In the genomic region with DNA sequence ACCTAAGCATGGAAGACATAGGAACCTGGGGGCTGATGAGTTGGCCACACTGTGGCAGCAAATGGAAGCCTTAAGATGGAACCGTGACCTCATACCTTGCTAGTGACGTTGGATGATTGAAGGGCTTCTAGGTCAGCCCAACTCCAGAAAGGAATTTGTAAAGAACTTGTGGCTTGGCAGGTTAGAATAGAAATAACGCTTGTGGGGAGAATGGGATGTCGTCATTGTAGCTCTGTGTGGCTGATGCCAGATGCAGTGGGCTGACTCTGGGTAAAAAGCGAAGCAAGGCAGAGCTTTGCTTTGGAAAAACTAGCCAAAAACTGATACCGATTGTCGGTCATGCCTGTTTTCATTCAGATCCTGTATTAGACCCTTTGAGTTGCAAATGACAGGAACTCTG, we compare ENCODE assay signal across 13 mouse cellular contexts. TPM values are rescaled to one million over a fixed set of nuclear protein-coding genes. Genes with fewer than 3 reads are reported as not detected.
"Had no signal": no experiment of that assay in that cellular context is flagged by ENCODE, and none has a peak within 500 bp of the region (broad histone marks: within the 10 kb centered on the region; RNA-seq: fewer than 3 reads in every experiment).

No protein-coding gene starts in this region.

- H3K36me3 ChIP-seq: liver, embryonic 13.5 days had no signal

- H3K4me1 ChIP-seq: liver, embryonic 13.5 days had no signal

- H3K4me3 ChIP-seq: liver, embryonic 13.5 days; midbrain, embryonic 13.5 days had no signal

- DNase-seq: kidney, adult 18-20 months; kidney, adult 9 months; kidney, postnatal 14 days; kidney, postnatal 4 days; layer of hippocampus, postnatal 36 days; liver, embryonic 13.5 days; lung, adult 2 months; thymus, adult 2 months; thymus, postnatal 25 days had no signal

- H3K9me3 ChIP-seq: liver, embryonic 13.5 days; midbrain, embryonic 13.5 days had no signal

- H3K27me3 ChIP-seq: liver, embryonic 13.5 days; midbrain, embryonic 13.5 days had no signal

- H3K27ac ChIP-seq: liver, embryonic 13.5 days; macrophage; midbrain, embryonic 13.5 days; stomach, postnatal 0 days had no signal

RNA-seq across cellular contexts. Expression of gene Gnao1, which starts 56.5 kb away (rescaled TPM):
- total RNA-seq: megakaryocyte, adult 5-6 weeks had no signal
- polyA plus RNA-seq: macrophage had no signal
